Mouse (Mus musculus): Measurements from ENCODE around the gene Acap1.

DNA sequence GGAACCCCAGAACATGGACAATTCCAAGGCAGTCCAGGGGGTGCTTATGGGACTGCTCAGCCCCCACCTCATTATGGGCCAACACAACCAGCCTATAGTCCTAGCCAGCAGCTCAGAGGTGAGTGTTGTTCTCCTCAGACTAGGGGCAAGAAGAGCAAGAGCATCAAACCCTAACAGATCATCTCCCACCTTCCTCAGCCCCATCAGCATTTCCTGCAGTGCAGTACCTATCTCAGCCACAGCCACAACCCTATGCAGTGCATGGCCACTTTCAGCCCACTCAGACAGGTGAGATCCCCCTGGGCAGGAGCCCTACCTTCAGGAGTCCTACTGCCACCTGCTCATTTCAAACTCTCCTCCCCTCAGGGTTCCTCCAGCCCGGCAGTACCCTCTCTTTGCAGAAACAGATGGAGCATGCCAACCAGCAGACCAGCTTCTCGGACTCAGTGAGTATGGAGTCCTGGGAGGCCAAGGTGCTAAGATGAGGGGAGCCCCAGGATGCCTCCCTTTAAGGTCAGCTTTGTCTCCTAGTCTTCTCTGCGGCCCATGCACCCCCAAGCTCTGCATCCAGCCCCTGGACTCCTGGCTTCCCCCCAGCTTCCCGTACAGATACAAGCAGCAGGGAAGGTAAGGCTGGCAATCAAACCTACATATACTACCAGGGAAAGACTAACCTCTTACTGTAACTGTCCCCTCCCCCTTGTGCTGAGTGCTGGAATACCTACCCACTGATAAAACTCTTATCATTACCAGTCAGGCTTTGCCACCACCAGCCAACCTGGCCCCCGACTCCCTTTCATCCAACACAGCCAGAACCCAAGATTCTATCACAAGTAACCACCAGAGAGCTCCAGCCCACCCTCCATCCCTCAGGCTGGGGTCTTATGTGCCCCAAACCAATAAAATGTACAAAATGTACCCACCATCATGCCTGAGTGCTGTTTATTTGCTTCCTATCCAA, 20.6 kb upstream of the Acap1 start:
- TF ChIP-seq ZNF384 (IDR thresholded peaks at IDR 0.05; ENCODE audit: low read depth, low read length) (no peak), HCFC1 (IDR thresholded peaks at IDR 0.05; ENCODE audit: borderline replicate concordance, insufficient read depth, low read length) (no peak), CHD2 (IDR thresholded peaks at IDR 0.05; ENCODE audit: low read depth, low read length) (no peak), ZC3H11A (IDR thresholded peaks at IDR 0.05; ENCODE audit: borderline replicate concordance, low read depth, low read length) (no peak)

Measured in ES-E14 (cell line).